Mouse (Mus musculus) heart, embryonic 11.5 days (tissue): ENCODE measurements around the gene Zfp804b. TPM values are rescaled to one million over a fixed set of nuclear protein-coding genes. Genes with fewer than 3 reads are reported as not detected.

Experiments used
- ATAC-seq: fragments of 200-750 bp; cut with Nextera tagmentation; replicated peaks from 2 replicates; pipeline ENCODE4 v1.8.0; 2017; ENCODE audit warnings: moderate library complexity; ENCODE audit not compliant: insufficient number of reproducible peaks, low FRiP score, low TSS enrichment
- H3K27ac ChIP-seq: fragments of 300-500 bp; sonication (generic); 2 replicates; pipeline ENCODE4 v1.5.1; 2014; ENCODE audit warnings: mild to moderate bottlenecking, low read depth, low read length
- H3K27me3 ChIP-seq: fragments of 300-500 bp; sonication (generic); 2 replicates; pipeline ENCODE4 v1.6.1; 2014; ENCODE audit warnings: mild to moderate bottlenecking, low read length, mixed read lengths; ENCODE audit not compliant: control insufficient read depth, insufficient read depth
- H3K36me3 ChIP-seq: fragments of 300-500 bp; sonication (generic); 2 replicates; pipeline ENCODE4 v1.6.1; 2014; ENCODE audit warnings: mild to moderate bottlenecking, low read length, moderate library complexity, mixed read lengths; ENCODE audit not compliant: control insufficient read depth, insufficient read depth
- H3K4me1 ChIP-seq: fragments of 300-500 bp; sonication (generic); 2 replicates; pipeline ENCODE4 v1.6.1; 2014; ENCODE audit warnings: low read length; ENCODE audit not compliant: control insufficient read depth, insufficient read depth
- H3K4me2 ChIP-seq: fragments of 300-500 bp; sonication (generic); 2 replicates; pipeline ENCODE4 v1.6.1; 2014; ENCODE audit warnings: mild to moderate bottlenecking, moderate library complexity
- H3K4me3 ChIP-seq: fragments of 300-500 bp; sonication (generic); 2 replicates; pipeline ENCODE4 v1.5.1; 2014; ENCODE audit warnings: low read depth, low read length
- H3K9ac ChIP-seq: fragments of 300-500 bp; sonication (generic); 2 replicates; pipeline ENCODE4 v1.6.1; 2014; ENCODE audit warnings: mild to moderate bottlenecking, low read depth, low read length, moderate library complexity
- H3K9me3 ChIP-seq: fragments of 300-500 bp; sonication (generic); replicated peaks from 2 replicates; pipeline ENCODE4 v1.6.1; 2016; ENCODE audit warnings: low read length; ENCODE audit not compliant: control insufficient read depth
- WGBS: fragments of 180-500 bp; shearing (Covaris S2); extraction: QIAGEN DNeasy Blood & Tissue Kit; methylation state at CpG from one replicate; pipeline ENCODE4 v1.1.7; 2014; ENCODE audit not compliant: insufficient replicate concordance; 5-methylcytosine and 5-hydroxymethylcytosine counted together
- polyA plus RNA-seq: library from polyadenylated mRNA; unstranded; fragments of >200 nt; fragmentation: Nextera tagmentation; extraction: Ambion mirVana; gene quantifications from 2 replicates; pipeline ENCODE4 v1.2.1, GENCODE M21; 2014

Zfp804b gene
- polyA plus RNA-seq, 1 experiment from 2014 or later, result 0.09 TPM

DNA sequence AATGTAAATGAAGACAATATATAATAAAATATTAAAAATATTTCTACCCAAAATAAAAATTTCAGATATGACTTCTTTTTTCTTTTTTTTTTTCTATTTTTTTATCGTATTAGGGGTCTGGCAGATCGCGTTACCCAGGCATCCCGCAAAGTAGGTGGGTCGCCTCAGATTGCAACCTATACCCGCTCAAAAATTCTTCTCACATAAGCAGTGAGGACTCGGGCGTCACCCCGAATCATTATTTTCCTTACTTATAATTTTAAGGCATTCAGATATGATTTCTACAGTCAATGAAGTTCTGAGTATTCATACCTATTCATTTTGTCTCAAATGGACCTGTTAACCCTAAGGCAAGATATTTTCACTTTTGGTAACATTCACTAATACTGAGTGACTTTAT, 167.0 kb downstream of the Zfp804b start:
- Histone ChIP-seq H3K36me3 (no peaks in the 10 kb centered on the region), H3K9me3 (no peaks in the 10 kb centered on the region), H3K27me3 (no peaks in the 10 kb centered on the region), H3K4me3 (no peak overlapping the region), H3K27ac (no peak overlapping the region), H3K4me2 (no peak overlapping the region), H3K4me1 (no peaks in the 10 kb centered on the region), H3K9ac (no peak overlapping the region)
- WGBS, result 91% methylated on average over 9 of the region's 9 CpGs
- ATAC-seq, result no peak

DNA sequence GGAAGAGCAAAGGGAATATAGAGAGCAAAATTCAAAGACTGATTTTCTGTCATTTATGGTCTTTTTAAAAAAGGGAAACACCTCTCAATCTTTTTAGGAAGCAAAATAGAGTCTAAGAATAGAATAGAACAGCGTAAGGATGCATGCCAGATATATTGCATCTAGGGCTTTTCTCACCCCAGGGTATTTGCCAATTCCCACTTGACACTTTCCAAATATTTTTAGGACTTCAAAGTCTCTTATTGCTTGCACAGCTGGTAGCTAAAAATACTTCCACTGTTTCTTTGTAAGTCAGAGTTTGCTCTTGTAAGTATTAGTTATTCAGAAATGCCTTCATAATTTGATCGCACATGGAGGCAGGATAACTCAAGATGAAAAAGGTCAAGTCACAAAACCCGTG, 204.9 kb downstream of the Zfp804b start:
- Histone ChIP-seq H3K9ac (no peak overlapping the region), H3K36me3 (no peaks in the 10 kb centered on the region), H3K27me3 (no peaks in the 10 kb centered on the region), H3K4me2 (no peak overlapping the region), H3K9me3 (no peaks in the 10 kb centered on the region), H3K4me1 (no peaks in the 10 kb centered on the region), H3K4me3 (no peak overlapping the region), H3K27ac (no peak overlapping the region)
- 67% methylated on average over 3 of the region's 3 CpGs for WGBS
- ATAC-seq, result no peak

DNA sequence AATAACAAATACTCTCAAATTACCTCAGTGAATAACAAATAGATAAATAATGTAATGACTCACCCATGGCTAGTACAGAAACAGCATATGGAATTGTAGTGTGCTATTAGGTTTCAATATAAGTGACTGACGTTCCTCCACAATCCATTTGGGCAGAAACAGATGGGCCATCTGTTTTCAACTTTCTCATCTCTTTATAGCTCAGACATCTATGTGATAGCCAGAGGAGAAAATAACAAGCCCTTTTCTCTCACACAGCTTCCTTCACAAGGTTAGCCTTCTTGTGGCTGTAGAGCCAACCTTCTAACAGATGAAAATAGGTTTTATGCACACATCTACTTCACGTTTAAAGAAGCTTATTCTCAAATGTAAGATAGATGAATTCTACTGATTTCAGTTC, 242.2 kb downstream of the Zfp804b start:
- ATAC-seq, result no peak
- no peak overlapping the region for H3K27ac ChIP-seq
- 47% methylated on average over 2 of the region's 2 CpGs for WGBS

DNA sequence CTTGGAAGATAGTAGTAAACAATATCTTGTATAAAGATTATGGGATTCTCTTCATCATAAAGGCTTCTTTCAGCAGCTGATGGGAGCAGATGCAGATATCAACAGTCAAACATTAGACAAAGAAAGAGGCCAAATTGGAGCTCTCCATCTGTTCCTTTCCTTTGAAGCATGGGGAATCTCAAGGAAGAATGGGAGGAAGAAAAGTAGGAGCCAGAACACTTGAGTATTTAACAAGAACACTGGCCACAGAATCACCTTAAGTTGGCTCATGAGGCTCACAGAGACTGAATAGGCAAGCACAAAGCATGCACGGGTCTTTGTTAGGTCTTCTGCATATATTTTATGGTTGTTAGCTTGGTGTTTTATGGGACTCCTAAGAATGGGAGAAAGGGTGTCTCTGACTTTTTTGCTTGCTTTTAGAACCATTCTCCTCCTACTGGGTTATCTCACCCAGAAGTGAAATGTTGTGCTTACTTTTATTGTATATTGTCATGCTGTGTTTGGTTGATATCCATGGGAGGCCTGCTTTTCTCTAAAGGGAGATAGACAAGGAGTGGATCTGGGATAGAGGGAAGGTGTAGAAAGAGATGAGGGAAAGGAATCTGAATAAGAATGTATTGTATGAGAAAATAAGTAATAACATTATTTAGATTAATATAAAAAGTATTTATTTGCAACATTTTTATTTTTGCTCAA, 270.5 kb downstream of the Zfp804b start:
- no peaks in the 10 kb centered on the region for H3K36me3 ChIP-seq
- 93% methylated on average over 1 of the region's 1 CpGs for WGBS
- H3K4me2 ChIP-seq, result no peak overlapping the region
- H3K9ac ChIP-seq, result no peak overlapping the region
- no peak overlapping the region for H3K27ac ChIP-seq
- H3K4me3 ChIP-seq, result no peak overlapping the region
- no peaks in the 10 kb centered on the region for H3K9me3 ChIP-seq
- no peak for ATAC-seq
- no peaks in the 10 kb centered on the region for H3K4me1 ChIP-seq
- no peaks in the 10 kb centered on the region for H3K27me3 ChIP-seq

More for the DNA sequence above, 242.2 kb downstream of the Zfp804b start:
- Histone ChIP-seq H3K27me3 (no peaks in the 10 kb centered on the region), H3K9me3 (no peaks in the 10 kb centered on the region), H3K9ac (no peak overlapping the region), H3K36me3 (no peaks in the 10 kb centered on the region), H3K4me2 (no peak overlapping the region), H3K4me1 (no peaks in the 10 kb centered on the region), H3K4me3 (no peak overlapping the region)

DNA sequence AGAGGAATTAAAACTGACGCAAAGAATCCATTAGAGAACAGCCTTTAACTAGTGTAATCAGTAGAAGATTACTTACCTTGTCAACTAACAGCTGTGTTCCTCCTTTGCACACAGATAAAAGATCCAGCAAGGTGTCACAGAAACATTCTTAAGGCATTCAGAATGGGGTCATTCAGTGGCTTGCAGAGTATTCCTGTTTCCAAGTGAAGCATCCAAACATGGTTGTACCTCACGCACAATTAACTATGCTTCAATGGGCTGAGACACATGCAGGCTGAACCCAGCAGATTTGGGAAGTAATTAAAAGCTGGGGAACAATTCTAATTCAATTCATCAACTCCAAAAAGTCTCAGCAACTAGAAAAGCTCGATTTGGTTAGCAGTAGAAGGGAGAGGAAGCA, 337.1 kb downstream of the Zfp804b start:
- no peaks in the 10 kb centered on the region for H3K27me3 ChIP-seq
- no peaks in the 10 kb centered on the region for H3K4me1 ChIP-seq
- no peak overlapping the region for H3K9ac ChIP-seq
- 41% methylated on average over 3 of the region's 3 CpGs for WGBS
- no peak for ATAC-seq
- no peak overlapping the region for H3K27ac ChIP-seq
- no peaks in the 10 kb centered on the region for H3K9me3 ChIP-seq
- H3K4me3 ChIP-seq, result no peak overlapping the region
- no peak overlapping the region for H3K4me2 ChIP-seq
- no peaks in the 10 kb centered on the region for H3K36me3 ChIP-seq

DNA sequence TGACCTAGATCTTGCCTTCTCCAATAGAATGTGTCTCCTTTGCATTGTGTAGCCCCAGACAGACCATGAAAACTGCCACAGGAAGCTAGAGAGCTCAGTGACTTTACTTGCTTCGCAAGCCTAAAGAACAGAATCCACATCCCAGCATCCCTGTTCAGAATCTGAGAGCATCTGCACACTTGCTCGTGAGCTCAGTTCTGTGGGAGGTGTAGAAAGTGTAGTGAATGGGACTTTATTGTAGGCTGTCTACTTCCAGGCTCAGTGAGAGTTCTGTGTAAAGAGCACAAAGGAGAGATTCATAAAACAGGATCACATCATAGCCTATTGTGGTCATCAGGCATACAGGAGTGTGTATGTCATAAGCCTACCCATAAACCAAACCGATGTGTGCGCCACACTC, 360.6 kb downstream of the Zfp804b start:
- no peaks in the 10 kb centered on the region for H3K27me3 ChIP-seq
- WGBS, result 83% methylated on average over 4 of the region's 4 CpGs
- no peaks in the 10 kb centered on the region for H3K36me3 ChIP-seq
- ATAC-seq, result no peak
- H3K4me2 ChIP-seq, result no peak overlapping the region
- no peak overlapping the region for H3K4me3 ChIP-seq
- H3K9ac ChIP-seq, result no peak overlapping the region
- H3K9me3 ChIP-seq, result no peaks in the 10 kb centered on the region
- H3K27ac ChIP-seq, result no peak overlapping the region
- H3K4me1 ChIP-seq, result no peaks in the 10 kb centered on the region

DNA sequence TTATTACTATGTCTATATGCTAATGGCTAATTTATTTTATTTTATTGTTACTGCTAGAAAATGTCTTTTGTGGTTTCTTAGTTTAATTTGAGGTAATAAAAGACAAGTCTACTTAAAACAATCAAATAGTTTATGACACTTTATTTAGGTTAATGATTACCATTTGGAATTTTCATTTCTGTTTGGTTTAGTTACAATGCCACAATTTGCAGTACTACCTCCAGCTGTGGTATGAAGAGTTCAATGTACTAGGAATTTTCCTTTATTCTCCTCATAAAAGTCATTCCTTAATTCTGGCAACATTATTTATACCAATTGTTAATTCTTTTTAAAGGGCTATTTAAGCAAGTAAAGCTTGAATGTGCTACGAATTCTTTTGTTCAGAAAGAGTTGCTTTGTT, 409.7 kb downstream of the Zfp804b start:
- no peak for ATAC-seq
- no peaks in the 10 kb centered on the region for H3K36me3 ChIP-seq
- WGBS, result 70% methylated on average over 1 of the region's 1 CpGs

DNA sequence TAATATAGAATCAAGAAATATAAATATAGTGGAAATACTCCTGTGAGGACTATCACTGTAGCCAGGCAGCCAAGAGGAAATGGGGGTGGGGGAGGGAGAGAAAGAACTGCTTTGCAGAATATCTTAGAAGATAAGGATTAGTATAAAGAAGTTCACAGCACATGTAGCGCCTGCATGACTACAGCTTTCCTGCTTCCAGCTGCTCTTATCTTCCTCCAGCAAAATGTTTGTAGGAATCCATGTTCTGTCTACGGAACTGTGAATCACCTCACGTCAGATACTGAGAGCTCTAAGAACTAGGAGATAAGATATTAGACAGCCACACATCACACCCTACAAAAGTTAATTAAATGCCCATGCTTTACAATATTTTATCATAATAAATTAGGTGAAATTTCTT, 433.3 kb downstream of the Zfp804b start:
- no peak overlapping the region for H3K4me2 ChIP-seq
- H3K36me3 ChIP-seq, result no peaks in the 10 kb centered on the region
- H3K9ac ChIP-seq, result no peak overlapping the region
- WGBS, result 12% methylated on average over 3 of the region's 3 CpGs
- no peak overlapping the region for H3K4me3 ChIP-seq
- no peaks in the 10 kb centered on the region for H3K9me3 ChIP-seq
- no peaks in the 10 kb centered on the region for H3K27me3 ChIP-seq
- no peaks in the 10 kb centered on the region for H3K4me1 ChIP-seq
- peak; percentile 63 for ATAC-seq
- H3K27ac ChIP-seq, result no peak overlapping the region

More for the DNA sequence above, 409.7 kb downstream of the Zfp804b start:
- H3K4me1 ChIP-seq, result no peaks in the 10 kb centered on the region
- H3K4me3 ChIP-seq, result no peak overlapping the region
- no peak overlapping the region for H3K4me2 ChIP-seq
- H3K27me3 ChIP-seq, result no peaks in the 10 kb centered on the region
- no peak overlapping the region for H3K27ac ChIP-seq
- no peaks in the 10 kb centered on the region for H3K9me3 ChIP-seq
- no peak overlapping the region for H3K9ac ChIP-seq

DNA sequence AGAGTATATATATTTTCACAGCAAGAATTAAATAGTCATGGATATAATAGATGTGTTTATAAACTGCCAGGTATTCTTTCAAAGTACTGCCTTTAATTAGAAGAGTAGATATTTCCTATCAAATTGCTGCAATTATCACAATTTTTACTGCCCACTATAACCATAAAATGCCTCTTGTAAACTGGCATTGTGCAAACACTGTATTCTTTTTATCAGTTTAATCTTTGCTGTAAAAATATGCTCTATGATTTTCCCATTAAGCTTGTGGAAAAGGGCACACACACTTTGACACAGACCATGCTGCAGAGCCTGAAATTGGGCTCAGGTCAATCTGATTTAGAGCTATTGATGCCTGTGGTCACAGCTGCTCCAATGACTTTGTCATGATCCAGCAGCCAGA, 463.2 kb downstream of the Zfp804b start:
- ATAC-seq, result no peak
- Histone ChIP-seq H3K27ac (no peak overlapping the region), H3K4me2 (no peak overlapping the region), H3K36me3 (no peaks in the 10 kb centered on the region), H3K4me3 (no peak overlapping the region), H3K4me1 (no peaks in the 10 kb centered on the region), H3K9me3 (no peaks in the 10 kb centered on the region), H3K27me3 (no peaks in the 10 kb centered on the region), H3K9ac (no peak overlapping the region)
